Mouse (Mus musculus) stomach, postnatal 0 days (tissue): ENCODE measurements around the gene Dsel.

Experiments used
- CTCF ChIP-seq: IDR thresholded peaks from 2 replicates; pipeline ENCODE4 v1.5.1; 2016; ENCODE audit warnings: antibody characterized with exemption, low read depth, mild to moderate bottlenecking, moderate library complexity
- EP300 ChIP-seq: optimal IDR thresholded peaks from 2 replicates; pipeline ENCODE3; 2016; ENCODE audit warnings: antibody characterized with exemption

GRCm38 (mm10) chr1:111875784-111876183 is 11.1 kb upstream of the Dsel start:
- TF ChIP-seq CTCF (no peak), EP300 (no peak)
